Mouse (Mus musculus): Measurements from ENCODE around the gene Clec1b. TPM values are rescaled to one million over a fixed set of nuclear protein-coding genes. Genes with fewer than 3 reads are reported as not detected.

The Clec1b gene
- total and polyA plus RNA-seq, 2 experiments from 2014 or later = 2.5 TPM; not detected in 1

- WGBS = 41% methylated on average over 13 of the region's 13 CpGs
- Histone ChIP-seq H3K27me3 (ENCODE audit: control insufficient read depth, insufficient read depth, low read length) (no peaks in the 10 kb centered on the region), H3K4me1 (ENCODE audit: control insufficient read depth, insufficient read depth) (no peaks in the 10 kb centered on the region), H3K9me3 (replicated peaks; ENCODE audit: control insufficient read depth, low read length) (no peaks in the 10 kb centered on the region), H3K36me3 (replicated peaks; ENCODE audit: control insufficient read depth, insufficient read depth, low read length) (no peaks in the 10 kb centered on the region), H3K4me3 (ENCODE audit: low read depth, low read length) (peak within 1 kb of the TSS; percentile 43), H3K9ac (replicated peaks; ENCODE audit: low read depth, low read length) (peak within 1 kb of the TSS; percentile 42; the same call in 1 of the 2 replicates), H3K27ac (ENCODE audit: low read depth) (peak within 1 kb of the TSS; percentile 76), H3K4me2 (ENCODE audit: low read depth, low read length) (peak within 1 kb of the TSS; percentile 53)
- TF ChIP-seq EP300 (IDR thresholded peaks at IDR 0.05; ENCODE audit: low read depth) = no peak
- TF ChIP-seq CTCF (IDR thresholded peaks at IDR 0.05; ENCODE audit: low read depth) = no peak
- peak; percentile 43 for DNase-seq (ENCODE audit: low spot score)
- peak; percentile 51; the same call in 1 of the 2 replicates for ATAC-seq (ENCODE audit: insufficient read depth, low read depth)
These were observed 54.4 kb downstream of the Clec1b start, which contains the start of gene Clec1a for GRCm38 (mm10) chr6:129451411-129452039. Gene Clec1a (minus strand): TSS chr6:129452000.

Other genes with a start within 250 kb of the Clec1b start
- gene Clec2d, start 216.7 kb upstream of the Clec1b start, total RNA-seq (2014; rRNA removed; ENCODE audit: low replicate concordance) = 24.4 and 67.2 TPM in 2 replicates
- 0.47 and 0.49 TPM in 2 replicates for gene Clec2d, start 216.7 kb upstream of the Clec1b start, polyA plus RNA-seq (2015; fragmentation: Nextera tagmentation; extraction: Ambion mirVana)
- gene Cd69, start 121.9 kb upstream of the Clec1b start, total RNA-seq (2014; rRNA removed; ENCODE audit: low replicate concordance) = not detected in 2 replicates
- gene Cd69, start 121.9 kb upstream of the Clec1b start, polyA plus RNA-seq (2015; fragmentation: Nextera tagmentation; extraction: Ambion mirVana) = not detected in 2 replicates
- not detected in 2 replicates for gene 4922502D21Rik, start 65.5 kb upstream of the Clec1b start, total RNA-seq (2014; rRNA removed; ENCODE audit: low replicate concordance)
- not detected in 2 replicates for gene 4922502D21Rik, start 65.5 kb upstream of the Clec1b start, polyA plus RNA-seq (2015; fragmentation: Nextera tagmentation; extraction: Ambion mirVana)
- not detected in 2 replicates for gene Clec12a, start 54.6 kb upstream of the Clec1b start, total RNA-seq (2014; rRNA removed; ENCODE audit: low replicate concordance)
- gene Clec12a, start 54.6 kb upstream of the Clec1b start, polyA plus RNA-seq (2015; fragmentation: Nextera tagmentation; extraction: Ambion mirVana) = 0.36 and 0.37 TPM in 2 replicates
- not detected in 2 replicates for gene Clec12b, start 11.4 kb upstream of the Clec1b start, total RNA-seq (2014; rRNA removed; ENCODE audit: low replicate concordance)
- 0.11 and 0.16 TPM in 2 replicates for gene Clec12b, start 11.4 kb upstream of the Clec1b start, polyA plus RNA-seq (2015; fragmentation: Nextera tagmentation; extraction: Ambion mirVana)
- gene Clec9a, start 11.6 kb downstream of the Clec1b start, total RNA-seq (2014; rRNA removed; ENCODE audit: low replicate concordance) = not detected in 2 replicates
- 0.22 and 0.23 TPM in 2 replicates for gene Clec9a, start 11.6 kb downstream of the Clec1b start, polyA plus RNA-seq (2015; fragmentation: Nextera tagmentation; extraction: Ambion mirVana)
- 8.9 and 23.3 TPM in 2 replicates for gene Clec1a, start 54.7 kb downstream of the Clec1b start, total RNA-seq (2014; rRNA removed; ENCODE audit: low replicate concordance)
- gene Clec1a, start 54.7 kb downstream of the Clec1b start, polyA plus RNA-seq (2015; fragmentation: Nextera tagmentation; extraction: Ambion mirVana) = 9.1 and 10.5 TPM in 2 replicates
- gene Olr1, start 109.9 kb downstream of the Clec1b start, total RNA-seq (2014; rRNA removed; ENCODE audit: low replicate concordance) = 0.35 and 1.9 TPM in 2 replicates
- gene Olr1, start 109.9 kb downstream of the Clec1b start, polyA plus RNA-seq (2015; fragmentation: Nextera tagmentation; extraction: Ambion mirVana) = 0.27 TPM in 2 replicates
- gene Tmem52b, start 115.3 kb downstream of the Clec1b start, total RNA-seq (2014; rRNA removed; ENCODE audit: low replicate concordance) = not detected in 2 replicates
- gene Tmem52b, start 115.3 kb downstream of the Clec1b start, polyA plus RNA-seq (2015; fragmentation: Nextera tagmentation; extraction: Ambion mirVana) = not detected in 2 replicates
- 63.3 and 73.2 TPM in 2 replicates for gene Gabarapl1, start 135.9 kb downstream of the Clec1b start, total RNA-seq (2014; rRNA removed; ENCODE audit: low replicate concordance)
- 41.8 and 52.7 TPM in 2 replicates for gene Gabarapl1, start 135.9 kb downstream of the Clec1b start, polyA plus RNA-seq (2015; fragmentation: Nextera tagmentation; extraction: Ambion mirVana)
- gene Klre1, start 180.6 kb downstream of the Clec1b start, total RNA-seq (2014; rRNA removed; ENCODE audit: low replicate concordance) = not detected in 2 replicates
- gene Klre1, start 180.6 kb downstream of the Clec1b start, polyA plus RNA-seq (2015; fragmentation: Nextera tagmentation; extraction: Ambion mirVana) = not detected in 2 replicates
- not detected in 2 replicates for gene Klrd1, start 194.5 kb downstream of the Clec1b start, total RNA-seq (2014; rRNA removed; ENCODE audit: low replicate concordance)
- 0.15 and 0.30 TPM in 2 replicates for gene Klrd1, start 194.5 kb downstream of the Clec1b start, polyA plus RNA-seq (2015; fragmentation: Nextera tagmentation; extraction: Ambion mirVana)
- gene Klrk1, start 226.6 kb downstream of the Clec1b start, total RNA-seq (2014; rRNA removed; ENCODE audit: low replicate concordance) = not detected in 2 replicates
- 0.10 and 0.11 TPM in 2 replicates for gene Klrk1, start 226.6 kb downstream of the Clec1b start, polyA plus RNA-seq (2015; fragmentation: Nextera tagmentation; extraction: Ambion mirVana)
- gene Klrc3, start 246.0 kb downstream of the Clec1b start, total RNA-seq (2014; rRNA removed; ENCODE audit: low replicate concordance) = not detected in 2 replicates
- gene Klrc3, start 246.0 kb downstream of the Clec1b start, polyA plus RNA-seq (2015; fragmentation: Nextera tagmentation; extraction: Ambion mirVana) = not detected in 2 replicates